Mouse (Mus musculus) monocyte, adult 59 days (primary cell): ENCODE measurements around the gene Ddx18. TPM values are rescaled to one million over a fixed set of nuclear protein-coding genes. Genes with fewer than 3 reads are reported as not detected.

Experiments used
- total RNA-seq, 2 experiments: library from RNA; stranded (reverse); gene quantifications; one replicate each; pipeline ENCODE4 v1.2.4; 2023

Gene Ddx18
- 10 to 100 TPM; 33.6 to 37.7 TPM for total RNA-seq

DNA sequence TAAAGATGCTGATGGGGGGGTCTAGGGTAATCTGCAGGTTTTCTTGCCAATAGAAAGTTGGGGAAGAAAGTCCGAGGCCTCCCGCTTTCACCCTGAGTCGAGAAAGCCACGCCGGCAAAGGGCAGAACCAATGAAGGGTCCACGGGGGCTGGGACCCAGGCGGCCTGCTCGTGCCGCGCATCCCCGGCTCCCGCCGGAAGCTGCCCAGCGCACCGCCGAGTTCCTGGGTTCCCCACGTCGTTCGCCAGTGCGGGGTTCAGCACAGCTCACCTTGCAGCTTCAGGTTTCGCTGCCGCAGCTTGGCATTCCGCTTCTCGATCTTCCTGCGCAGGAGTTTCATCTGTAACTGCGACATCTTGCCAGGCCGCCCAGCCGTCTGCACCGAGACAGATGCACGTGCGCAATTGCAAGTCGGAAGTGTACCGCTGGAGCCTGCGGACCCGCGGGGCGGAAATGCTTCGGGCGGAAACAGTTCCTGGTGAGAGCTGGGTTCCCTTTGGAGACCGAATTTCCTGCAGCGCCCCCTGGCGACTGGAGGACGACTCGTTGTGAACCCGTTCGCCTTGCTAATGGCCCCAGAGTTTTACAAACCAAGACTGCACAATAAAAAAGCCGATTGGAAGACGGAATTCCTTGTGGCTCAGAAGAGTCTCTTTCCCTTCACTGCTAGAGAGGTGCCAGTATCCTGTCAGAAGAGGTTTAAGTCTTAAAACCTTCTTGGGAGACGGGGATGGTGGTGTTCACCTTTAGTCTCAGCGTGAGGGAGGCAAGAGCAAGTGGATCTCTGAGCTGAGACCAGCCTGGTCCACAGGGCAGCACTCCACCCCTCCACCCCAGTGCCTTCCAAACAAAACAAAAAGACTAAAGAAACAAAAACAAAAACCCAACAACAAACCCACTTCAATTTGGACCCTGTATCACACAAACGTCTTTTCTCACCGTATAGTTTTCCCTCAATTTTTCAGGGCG is at the start of gene Ddx18:
Gene Ddx18, minus strand, starts transcription at position 469 of the 969 bp plus-strand sequence.

DNA sequence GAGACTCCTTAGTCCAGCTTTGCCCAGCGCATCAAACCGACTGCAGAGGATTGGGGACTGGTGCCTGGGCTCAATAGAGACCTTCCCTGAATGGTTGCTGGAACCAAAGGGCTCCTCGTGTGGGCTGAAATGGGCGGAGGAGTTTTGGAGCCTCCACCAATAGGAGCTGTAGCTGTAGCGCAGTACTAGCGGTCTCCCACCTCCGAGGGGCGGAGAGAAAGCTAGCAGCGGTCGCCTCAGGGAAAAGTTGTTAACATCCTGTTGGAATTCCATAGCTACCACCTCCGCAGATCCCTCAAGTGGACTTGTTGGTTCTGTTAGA is 39.4 kb downstream of the Ddx18 start, which contains the start of gene Htr5b:
Gene Htr5b, minus strand, starts transcription at position 67 of the 322 bp plus-strand sequence.

Other genes starting within 250 kb of the Ddx18 start
- 10 to 100 TPM in 1 of 2 experiments, 1 to 10 TPM in 1; 9.8 to 24.1 TPM for gene Insig2, start 235.4 kb downstream of the Ddx18 start, total RNA-seq
- 10 to 100 TPM; 40.6 to 42.6 TPM for gene Ccdc93, start 136.9 kb downstream of the Ddx18 start, total RNA-seq
- gene Htr5b, start 39.5 kb downstream of the Ddx18 start, total RNA-seq, result not detected